Mouse (Mus musculus) gastrocnemius, postnatal 4 days (tissue): ENCODE data around the gene Pde3a. TPM values are rescaled to one million over a fixed set of nuclear protein-coding genes. Genes with fewer than 3 reads are reported as not detected.
A peak's percentile ranks its signal among the peaks of the same experiment; 100 is the strongest.

Source experiments
- DNase-seq, 2 experiments: peaks; one replicate each; pipeline ENCODE4 v3.0.0; 2021 to 2022; ENCODE audit warnings: low spot score in 2 of 2, mixed read lengths in 2 of 2
- total RNA-seq, 2 experiments: library from RNA; stranded (reverse); gene quantifications; 2 replicates each; pipeline ENCODE4 v1.2.3; 2021

Gene Pde3a
- total RNA-seq, 2 experiments from 2014 or later: 11.9 to 13.3 TPM

- DNase-seq: no peak
These were observed 139.0 kb downstream of the Pde3a start for GRCm38 (mm10) chr6:141388104-141388503.

- no peak for DNase-seq
These were observed 146.9 kb downstream of the Pde3a start for GRCm38 (mm10) chr6:141395926-141396325.

GRCm38 (mm10) chr6:141399411-141399810 lies 150.3 kb downstream of the Pde3a start:
- DNase-seq: peak in 1 of 2 experiments; percentile 25

- no peak for DNase-seq
These were observed 154.9 kb downstream of the Pde3a start for GRCm38 (mm10) chr6:141403943-141404342.

GRCm38 (mm10) chr6:141404649-141405048 lies 155.6 kb downstream of the Pde3a start:
- DNase-seq: no peak

GRCm38 (mm10) chr6:141405496-141405895 lies 156.4 kb downstream of the Pde3a start:
- no peak for DNase-seq

GRCm38 (mm10) chr6:141408758-141409157 lies 159.7 kb downstream of the Pde3a start:
- no peak for DNase-seq

- no peak for DNase-seq
These were observed 161.8 kb downstream of the Pde3a start for GRCm38 (mm10) chr6:141410836-141411235.

- no peak for DNase-seq
These were observed 176.0 kb downstream of the Pde3a start for GRCm38 (mm10) chr6:141425114-141425513.

GRCm38 (mm10) chr6:141428587-141428986 lies 179.5 kb downstream of the Pde3a start:
- DNase-seq: no peak

- no peak for DNase-seq
These were observed 181.1 kb downstream of the Pde3a start for GRCm38 (mm10) chr6:141430134-141430533.

GRCm38 (mm10) chr6:141432271-141432974 lies 183.4 kb downstream of the Pde3a start:
- DNase-seq: no peak

GRCm38 (mm10) chr6:141433917-141434756 lies 185.1 kb downstream of the Pde3a start:
- peak in 1 of 2 experiments; percentile 19 for DNase-seq

- no peak for DNase-seq
These were observed 186.1 kb downstream of the Pde3a start for GRCm38 (mm10) chr6:141435160-141435559.

GRCm38 (mm10) chr6:141439965-141440364 lies 190.9 kb downstream of the Pde3a start:
- no peak for DNase-seq

GRCm38 (mm10) chr6:141447547-141447946 lies 198.5 kb downstream of the Pde3a start:
- DNase-seq: peak; percentile 54 to 79

GRCm38 (mm10) chr6:141448886-141449285 lies 199.8 kb downstream of the Pde3a start:
- no peak for DNase-seq

- no peak for DNase-seq
These were observed 206.3 kb downstream of the Pde3a start for GRCm38 (mm10) chr6:141455335-141455734.

GRCm38 (mm10) chr6:141456591-141456990 lies 207.5 kb downstream of the Pde3a start:
- DNase-seq: no peak

GRCm38 (mm10) chr6:141470251-141470650 lies 221.2 kb downstream of the Pde3a start:
- DNase-seq: no peak

GRCm38 (mm10) chr6:141474223-141474622 lies 225.2 kb downstream of the Pde3a start:
- DNase-seq: no peak

- DNase-seq: peak in 1 of 2 experiments; percentile 35
These were observed 225.6 kb downstream of the Pde3a start for GRCm38 (mm10) chr6:141474696-141475095.
